Mouse (Mus musculus): ENCODE data around the gene Polr3g. TPM values are rescaled to one million over a fixed set of nuclear protein-coding genes. Genes with fewer than 3 reads are reported as not detected.

Polr3g gene
- total RNA-seq (2023): 1 to 10 TPM; 3.9 to 6.9 TPM

GRCm38 (mm10) chr13:81710775-81711545 lies at the start of gene Polr3g, which contains the start of gene Mblac2:
Gene Polr3g (minus strand): TSS chr13:81711013.
Gene Mblac2 (plus strand): TSS chr13:81711341.

DNA sequence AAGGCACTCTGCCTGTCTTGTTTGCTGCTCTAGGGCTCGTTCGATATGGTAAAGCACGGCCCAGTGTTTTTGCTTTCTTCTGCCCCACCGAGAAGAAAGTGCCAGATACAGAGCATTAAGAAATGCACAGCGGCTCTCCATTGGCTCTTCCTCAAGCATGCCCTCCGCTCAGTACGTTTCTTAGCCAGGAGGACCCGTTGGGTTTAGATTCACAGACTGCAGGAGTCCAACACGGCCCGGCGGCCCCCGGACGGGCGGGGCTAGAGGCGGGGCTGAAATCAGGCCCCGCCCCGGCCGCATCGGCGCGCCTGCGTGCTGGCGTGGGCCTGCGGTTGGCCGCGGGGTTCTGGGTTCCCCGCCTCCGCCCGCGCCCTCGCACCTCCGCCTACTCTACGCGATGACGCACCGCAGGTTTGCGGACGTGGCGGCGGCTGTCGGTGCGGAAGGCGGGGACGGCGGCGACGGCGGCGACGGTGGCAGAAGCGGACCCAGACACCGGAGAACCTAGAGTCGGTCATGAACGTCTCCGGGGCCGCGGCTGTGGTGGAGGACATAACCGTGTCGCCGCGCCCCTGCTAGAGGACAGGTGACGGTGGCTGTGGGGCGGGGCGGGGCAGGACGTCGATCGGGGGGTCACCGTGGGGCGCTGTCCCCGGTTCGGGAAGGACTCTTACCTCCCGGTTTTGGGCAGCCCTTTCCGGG lies 53.3 kb downstream of the Polr3g start, which contains the start of gene Lysmd3:
Gene Lysmd3, plus strand, starts transcription at position 313 of the 702 bp plus-strand sequence.

GRCm38 (mm10) chr13:81632720-81633415 lies 77.9 kb downstream of the Polr3g start, which contains the start of gene Adgrv1:
Gene Adgrv1 (minus strand): TSS chr13:81633154.

Other genes with a start within 250 kb of the Polr3g start
- gene Adgrv1, start 77.9 kb downstream of the Polr3g start, total RNA-seq (2023): under 1 TPM; 0.66 to 0.88 TPM
- gene Lysmd3, start 53.4 kb downstream of the Polr3g start, total RNA-seq (2023): 10 to 100 TPM; 21.8 to 21.9 TPM
- 1 to 10 TPM; 4.3 to 4.6 TPM for gene Mblac2, start 328 bp upstream of the Polr3g start, total RNA-seq (2023)
- gene Cetn3, start 72.1 kb upstream of the Polr3g start, total RNA-seq (2023): 10 to 100 TPM; 62.8 to 70.4 TPM

Data from monocyte, adult 59 days (primary cell).